Mouse (Mus musculus) lung, adult 2 months (tissue): Measurements from ENCODE around the gene Mroh8.

Experiments
- CTCF ChIP-seq: fragments of 200-500 bp; IDR thresholded peaks from 2 replicates; pipeline ENCODE4 v1.5.1; 2011; ENCODE audit warnings: mild to moderate bottlenecking, low read length, control low read depth; ENCODE audit not compliant: insufficient read depth
- POLR2A ChIP-seq: fragments of 200-500 bp; IDR thresholded peaks from 2 replicates; pipeline ENCODE4 v1.6.1; 2011; ENCODE audit warnings: low read depth, mild to moderate bottlenecking, control low read depth, low read length, borderline replicate concordance; ENCODE audit errors: extremely low read depth

GRCm38 (mm10) chr2:157296105-157296689 lies 16.8 kb upstream of the Mroh8 start:
- TF ChIP-seq CTCF (no peak), POLR2A (no peak)
